Mouse (Mus musculus): ENCODE results near the gene Adra1d. TPM values are rescaled to one million over a fixed set of nuclear protein-coding genes. Genes with fewer than 3 reads are reported as not detected.

Gene Adra1d
- total RNA-seq, 4 experiments from 2014 or later = 0.29 to 0.78 (median 0.66) TPM

DNA sequence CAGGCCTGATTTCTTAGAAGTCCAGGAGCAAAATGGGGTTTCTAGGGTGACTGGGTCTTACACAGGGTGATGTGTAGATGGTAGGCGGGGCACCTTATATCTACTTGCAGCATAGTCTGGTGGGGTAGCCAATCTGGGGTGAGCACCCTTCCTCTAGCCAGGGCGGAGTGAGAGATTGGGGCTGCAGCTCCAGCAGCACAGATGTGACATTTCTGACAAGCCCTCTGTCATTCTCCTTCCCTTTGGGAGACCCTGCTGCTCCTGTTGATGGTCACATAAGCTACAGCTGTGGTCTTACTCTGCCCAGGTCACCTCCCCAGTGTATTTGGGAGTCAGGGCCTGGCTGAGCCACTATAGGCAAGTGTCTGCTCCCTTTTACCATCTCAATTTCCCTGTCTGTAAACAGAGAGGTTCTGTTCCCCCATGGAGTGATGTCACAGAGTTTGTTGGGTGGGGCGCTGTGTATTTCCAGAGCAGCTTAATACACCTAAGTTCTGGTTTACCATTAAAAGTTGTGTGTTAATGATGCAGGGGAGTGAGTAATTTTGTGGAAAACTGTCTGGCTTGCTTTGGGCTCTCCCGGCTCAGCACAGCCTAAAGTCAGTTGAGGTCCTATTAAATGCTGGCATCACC is 64.7 kb downstream of the Adra1d start:
- no peak for DNase-seq (ENCODE audit: low spot score in 2 of 2)

DNA sequence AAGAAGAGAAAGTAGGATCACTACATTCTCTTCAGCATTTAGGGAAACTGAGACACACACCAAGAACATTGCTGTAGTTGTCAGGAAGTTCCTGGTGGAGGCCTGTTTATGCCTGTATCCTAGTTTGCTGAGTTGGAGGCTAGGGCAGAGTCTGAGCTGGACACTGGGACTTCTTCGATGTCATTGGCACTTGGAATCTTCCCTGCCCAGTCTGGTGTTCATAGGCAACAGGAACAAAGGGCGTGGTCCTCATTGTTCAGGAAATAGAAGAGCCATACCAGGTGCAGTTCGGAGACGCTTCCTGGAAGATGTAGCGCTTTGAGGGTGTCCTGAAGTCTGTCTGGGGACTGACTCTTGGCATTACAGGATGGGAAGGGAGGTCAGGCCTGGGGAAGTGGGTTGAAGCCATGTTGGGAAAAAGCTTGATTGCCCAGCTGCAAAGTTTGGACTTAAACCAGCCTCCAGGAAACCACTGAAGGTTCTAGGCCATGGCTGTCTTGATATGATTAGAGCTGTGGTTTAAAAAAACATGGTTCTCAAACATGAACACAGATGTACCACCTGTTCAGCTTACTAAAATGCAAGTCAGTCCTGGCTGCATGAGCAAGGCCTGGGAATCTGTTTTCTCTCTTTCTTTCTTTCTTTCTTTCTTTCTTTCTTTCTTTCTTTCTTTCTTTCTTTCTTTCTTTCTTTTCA is 65.8 kb downstream of the Adra1d start:
- DNase-seq (ENCODE audit: low spot score in 2 of 2) = no peak

Other genes starting within 250 kb of the Adra1d start
- 1 to 10 TPM; 1.4 to 2.3 (median 1.4) TPM for gene Rnf24, start 209.4 kb downstream of the Adra1d start, total RNA-seq (2022)
- gene Smox, start 70.8 kb downstream of the Adra1d start, total RNA-seq (2022) = 100 to 1,000 TPM in 2 of 4 experiments, 10 to 100 TPM in 2; 76.7 to 289 (median 163) TPM